Mouse (Mus musculus) adrenal gland, adult 2 months (tissue): Measurements from ENCODE around the gene 5031439G07Rik. TPM values are rescaled to one million over a fixed set of nuclear protein-coding genes. Genes with fewer than 3 reads are reported as not detected.
A peak's percentile ranks its signal among the peaks of the same experiment; 100 is the strongest.

ENCODE experiments used
- DNase-seq: peaks from one replicate; pipeline ENCODE4 v3.0.0; 2021
- polyA plus RNA-seq: library from polyadenylated mRNA; depleted of rRNA; stranded (reverse); fragments of >200 nt; gene quantifications from 2 replicates; pipeline ENCODE4 v1.2.3, GENCODE M21; 2012
- total RNA-seq, 2 experiments: library from RNA; stranded (reverse); gene quantifications; 2 replicates each; pipeline ENCODE4 v1.2.3; 2021

The 5031439G07Rik gene
- total and polyA plus RNA-seq, 3 experiments = 17.7 to 41.5 (median 24.1) TPM

DNA sequence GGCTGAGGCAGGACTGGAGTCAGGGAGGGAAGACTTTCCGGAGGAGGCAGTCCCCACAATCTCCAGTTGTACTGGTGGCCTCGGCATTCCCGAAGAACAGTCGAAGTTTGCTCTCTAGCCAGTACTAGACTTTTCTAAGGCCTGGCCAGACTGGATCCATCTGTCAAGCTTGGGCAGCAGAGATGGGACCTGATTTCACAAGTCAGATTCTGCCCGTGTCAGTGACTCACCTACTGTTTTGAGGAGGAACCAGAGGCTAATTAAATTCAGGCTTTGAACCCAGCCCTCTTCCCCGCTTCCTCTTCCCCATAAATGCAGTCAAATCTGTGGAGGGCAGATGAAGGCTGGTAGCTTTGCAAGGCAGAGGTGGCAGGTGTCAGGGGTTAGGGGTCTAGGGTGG lies 6.7 kb upstream of the 5031439G07Rik start:
- no peak for DNase-seq

DNA sequence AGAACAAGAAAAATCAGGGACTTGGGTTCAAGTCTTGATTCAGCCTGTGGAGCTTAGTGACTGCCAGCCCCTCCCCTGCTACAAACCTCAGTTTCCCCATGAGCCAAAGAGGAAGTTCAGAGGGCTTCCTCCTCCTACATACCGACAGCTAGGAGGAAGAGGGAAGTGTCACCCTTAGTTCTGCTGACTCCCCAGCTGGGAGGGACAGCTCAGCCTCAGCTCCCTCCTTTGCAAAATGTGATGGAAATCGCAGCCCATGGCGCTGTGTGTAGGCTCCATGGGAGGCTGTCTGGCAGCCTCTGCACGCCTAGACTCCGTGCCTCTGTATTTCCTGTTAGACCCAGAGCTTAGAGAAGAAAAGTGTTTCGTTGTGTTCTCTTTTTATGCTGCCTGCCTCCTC lies 6.1 kb upstream of the 5031439G07Rik start:
- DNase-seq = no peak

DNA sequence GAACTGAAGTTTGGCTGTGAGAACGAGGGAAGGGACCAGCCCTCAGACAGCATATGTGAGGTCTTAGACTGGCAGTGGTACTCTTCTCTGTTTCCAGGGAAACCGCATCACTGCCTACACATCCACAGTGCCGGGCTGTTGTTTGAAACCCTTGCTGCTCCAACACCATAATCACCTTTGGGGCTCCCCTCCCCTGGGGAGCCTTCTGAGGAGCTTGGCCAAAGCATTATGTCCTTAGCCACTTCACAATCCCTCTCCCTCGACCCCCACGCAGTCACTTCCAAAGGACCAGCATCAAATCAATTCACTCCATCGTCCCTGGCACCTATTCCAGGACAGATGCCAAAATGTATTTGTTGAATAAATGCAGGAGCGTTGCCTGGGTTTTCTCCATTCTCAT lies 1.4 kb upstream of the 5031439G07Rik start:
- DNase-seq = no peak

DNA sequence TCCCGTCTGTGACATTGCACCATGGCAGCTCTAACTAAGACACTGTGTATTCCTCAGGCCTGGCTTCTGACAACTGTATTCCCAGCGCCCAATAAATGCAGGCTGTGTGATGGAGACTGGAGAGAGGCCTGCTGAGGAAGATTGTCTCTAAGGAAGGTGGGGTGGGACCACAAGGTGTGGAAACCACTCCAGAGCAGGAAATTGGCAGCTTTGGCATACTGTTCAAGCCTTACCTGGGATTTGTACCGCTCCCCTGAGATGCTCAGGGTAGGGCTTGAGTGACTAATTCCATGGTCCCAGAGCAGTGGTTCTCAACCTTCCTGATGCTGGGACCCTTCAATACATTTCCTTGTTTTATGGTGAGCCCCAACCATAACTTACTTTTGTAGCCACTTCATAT lies 747 bp upstream of the 5031439G07Rik start:
- DNase-seq = no peak

DNA sequence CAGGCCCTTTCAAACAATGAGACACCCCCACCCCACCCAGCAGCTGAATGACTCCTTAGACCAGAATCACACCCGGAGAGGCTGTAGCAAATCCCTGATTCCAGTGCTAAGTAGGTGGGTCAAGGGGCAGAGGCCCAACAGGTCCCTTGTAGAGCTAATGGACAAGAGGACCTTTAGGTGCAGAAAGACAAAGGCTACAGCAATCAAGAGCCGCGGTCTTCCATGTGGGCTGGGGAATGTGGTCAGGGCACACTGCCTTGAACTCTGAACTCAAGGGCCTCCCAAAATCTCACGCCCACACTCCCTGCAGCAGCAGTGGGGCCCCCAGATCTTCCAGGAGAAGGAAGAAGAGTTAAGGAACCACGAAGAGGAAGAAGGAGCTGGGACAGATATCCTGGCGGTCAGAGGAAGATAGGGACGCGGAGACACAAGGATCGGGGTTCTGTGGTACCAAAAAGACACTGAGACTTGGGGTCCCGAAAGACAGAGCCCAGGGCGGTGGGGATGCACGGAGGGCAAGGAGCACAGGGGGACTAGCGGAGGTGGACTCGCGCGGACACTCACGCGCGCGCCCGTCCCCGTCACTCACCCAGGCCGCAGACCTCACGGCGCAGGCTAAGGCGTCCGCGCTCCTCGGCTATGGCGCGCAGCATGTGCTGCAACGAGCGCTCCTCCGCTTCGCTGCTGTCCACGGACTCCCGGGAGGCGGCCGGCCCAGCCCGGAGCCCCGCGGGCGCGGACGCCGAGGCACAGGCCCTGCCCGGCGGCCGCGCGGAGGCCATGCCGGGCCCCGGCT lies 1.1 kb downstream of the 5031439G07Rik start:
- peak; percentile 78 for DNase-seq

DNA sequence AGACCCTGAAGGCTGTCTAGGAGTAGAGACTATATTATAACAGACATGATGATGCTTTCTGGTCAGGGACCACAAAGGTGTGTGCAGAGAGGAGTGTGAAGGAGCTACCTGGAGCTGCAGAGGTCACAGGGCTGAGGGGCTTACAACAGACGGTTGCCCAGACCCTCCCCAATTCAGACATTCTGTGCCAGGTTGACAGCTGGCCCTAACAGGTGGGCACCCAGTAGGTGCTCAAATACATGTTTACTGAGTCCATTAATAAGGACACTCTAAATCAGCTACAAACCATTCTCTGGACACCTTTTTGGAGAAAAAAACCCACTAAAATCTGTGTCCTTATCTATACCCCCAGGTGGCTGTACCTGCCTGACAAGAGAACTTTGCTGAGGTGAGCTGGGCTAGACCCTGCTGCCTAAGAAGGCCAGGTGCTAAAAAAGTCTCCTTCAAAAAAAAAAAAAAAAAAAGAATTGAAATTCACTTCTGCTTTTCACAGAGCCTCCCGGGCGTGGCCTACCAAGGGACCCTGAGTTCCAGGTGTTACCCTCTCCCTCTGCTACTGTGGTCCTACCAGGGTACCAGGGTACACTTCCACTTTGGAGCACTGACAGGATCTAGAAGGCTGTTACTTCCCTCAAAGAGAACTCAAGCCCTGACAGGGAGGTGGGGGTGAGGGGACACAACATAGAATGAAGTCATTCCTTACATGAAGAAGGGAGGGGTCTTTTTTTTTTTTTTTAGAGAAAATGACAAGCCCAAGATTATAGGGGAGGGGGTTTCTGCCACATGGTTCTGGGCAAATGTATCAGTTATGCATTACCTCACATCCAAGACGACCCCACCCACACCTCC lies 2.0 kb downstream of the 5031439G07Rik start:
- no peak for DNase-seq

- DNase-seq = no peak
These were observed 2.7 kb downstream of the 5031439G07Rik start for GRCm38 (mm10) chr15:84985516-84986160.

- DNase-seq = no peak
These were observed 4.6 kb downstream of the 5031439G07Rik start for GRCm38 (mm10) chr15:84983721-84984120.

DNA sequence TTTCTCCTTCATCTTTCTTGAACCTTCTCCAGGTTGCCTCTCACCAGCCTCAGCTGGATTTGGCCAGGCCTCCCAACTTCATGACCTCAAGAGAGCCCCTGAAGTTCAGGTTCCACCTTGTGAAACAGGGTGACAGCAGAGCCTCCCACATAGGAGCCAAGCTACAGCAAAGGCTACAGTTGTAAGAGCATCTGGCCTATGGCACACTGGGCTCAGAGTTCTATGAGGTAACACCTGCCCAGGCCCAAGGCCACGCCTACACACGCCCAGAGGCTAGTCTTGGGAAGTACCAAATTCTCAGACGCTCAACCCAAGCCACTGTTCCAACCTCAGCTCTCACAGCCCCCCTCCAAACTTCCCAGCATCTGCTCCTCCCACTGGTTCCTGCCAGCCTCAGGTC lies 5.5 kb downstream of the 5031439G07Rik start:
- DNase-seq = peak; percentile 43

- DNase-seq = no peak
These were observed 6.6 kb downstream of the 5031439G07Rik start for GRCm38 (mm10) chr15:84981609-84982313.

- DNase-seq = peak; percentile 90
These were observed 12.6 kb downstream of the 5031439G07Rik start for GRCm38 (mm10) chr15:84975729-84976128.

- no peak for DNase-seq
These were observed 14.8 kb downstream of the 5031439G07Rik start for GRCm38 (mm10) chr15:84973544-84973871.

- no peak for DNase-seq
These were observed 15.3 kb downstream of the 5031439G07Rik start for GRCm38 (mm10) chr15:84972860-84973543.

- DNase-seq = no peak
These were observed 19.8 kb downstream of the 5031439G07Rik start for GRCm38 (mm10) chr15:84968534-84968933.

DNA sequence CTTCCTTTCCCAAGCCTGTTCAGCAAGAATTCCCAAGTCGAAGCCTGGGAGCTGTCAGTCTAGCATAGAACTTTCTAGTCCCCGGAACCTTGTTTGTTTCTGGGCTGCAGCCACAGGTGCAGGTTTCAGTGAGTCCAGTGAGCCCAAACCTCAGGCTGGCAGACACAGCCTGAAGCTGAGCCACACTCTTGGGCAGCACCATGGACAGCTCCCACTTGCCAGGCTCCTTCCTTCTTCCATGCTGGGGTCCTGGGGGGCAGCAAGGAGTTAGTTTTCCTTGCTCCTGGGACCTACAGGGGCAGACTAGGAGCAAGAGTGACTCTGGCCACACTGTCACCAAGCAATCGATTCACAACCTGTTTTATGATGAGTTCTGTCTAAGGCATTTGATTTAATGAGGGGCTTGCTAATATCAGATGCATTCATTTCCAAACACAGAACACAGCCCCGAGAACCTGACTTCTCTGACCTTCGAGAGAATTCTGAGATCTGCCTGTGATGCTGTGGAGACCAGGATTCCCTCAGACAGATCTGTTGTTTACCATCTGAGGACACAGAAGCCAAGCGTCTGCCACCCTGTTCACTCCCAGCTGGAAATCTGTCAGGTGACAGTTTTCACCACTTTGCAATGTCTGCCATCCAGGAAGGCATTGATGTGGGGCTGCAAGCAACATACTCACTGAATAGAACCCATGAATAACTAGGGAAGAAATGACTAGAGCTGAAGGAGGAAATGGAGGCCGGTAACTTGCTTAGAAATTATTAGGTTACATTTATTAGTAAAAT lies 22.6 kb downstream of the 5031439G07Rik start:
- peak; percentile 41 for DNase-seq

DNA sequence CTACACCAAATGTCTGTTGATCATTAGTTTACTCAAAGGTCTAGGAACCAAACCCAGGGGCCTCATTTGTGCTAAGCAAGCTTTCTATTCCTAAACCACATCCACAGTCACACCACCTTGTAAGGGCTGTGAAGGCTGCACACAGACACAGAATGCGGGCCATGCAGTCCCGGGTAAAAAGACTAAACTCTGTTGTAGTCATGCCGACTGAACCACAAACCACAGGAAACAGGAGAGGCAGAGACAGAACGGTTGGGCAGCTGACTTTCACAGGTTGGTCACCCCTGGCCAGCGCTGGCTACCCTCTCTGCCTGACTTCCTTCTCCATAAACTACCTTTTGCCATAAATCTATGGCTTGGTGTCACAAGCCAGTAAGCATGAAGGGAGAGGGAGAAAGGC lies 23.6 kb downstream of the 5031439G07Rik start:
- no peak for DNase-seq

GRCm38 (mm10) chr15:84962518-84962917 lies 25.8 kb downstream of the 5031439G07Rik start:
- no peak for DNase-seq

- DNase-seq = peak; percentile 37
These were observed 27.7 kb downstream of the 5031439G07Rik start for GRCm38 (mm10) chr15:84960692-84961091.

- no peak for DNase-seq
These were observed 28.5 kb downstream of the 5031439G07Rik start for GRCm38 (mm10) chr15:84959891-84960290.

- peak; percentile 79 for DNase-seq
These were observed 30.0 kb downstream of the 5031439G07Rik start for GRCm38 (mm10) chr15:84958331-84958730.

DNA sequence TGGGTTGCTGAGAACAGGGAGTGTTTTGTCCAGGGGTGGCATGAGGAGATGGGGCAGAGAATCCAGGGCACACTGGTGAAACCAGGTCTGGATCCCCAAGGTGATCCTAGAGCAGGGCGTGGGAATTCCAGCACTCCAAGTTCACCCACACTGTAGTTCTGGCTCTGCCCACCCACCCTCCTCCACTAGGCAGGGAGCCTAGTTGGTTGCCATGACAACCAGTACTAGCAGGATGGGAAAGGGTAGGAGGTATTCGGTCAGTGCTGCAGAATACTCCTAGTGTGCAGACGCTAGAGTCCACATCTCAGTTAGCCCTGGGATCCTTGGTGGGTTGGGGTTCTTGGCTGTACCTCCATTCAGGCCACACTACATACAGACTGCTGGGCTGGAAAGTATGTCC lies 30.5 kb downstream of the 5031439G07Rik start:
- DNase-seq = no peak
